Mouse (Mus musculus): Measurements from ENCODE around the gene 1700034J05Rik.

DNA sequence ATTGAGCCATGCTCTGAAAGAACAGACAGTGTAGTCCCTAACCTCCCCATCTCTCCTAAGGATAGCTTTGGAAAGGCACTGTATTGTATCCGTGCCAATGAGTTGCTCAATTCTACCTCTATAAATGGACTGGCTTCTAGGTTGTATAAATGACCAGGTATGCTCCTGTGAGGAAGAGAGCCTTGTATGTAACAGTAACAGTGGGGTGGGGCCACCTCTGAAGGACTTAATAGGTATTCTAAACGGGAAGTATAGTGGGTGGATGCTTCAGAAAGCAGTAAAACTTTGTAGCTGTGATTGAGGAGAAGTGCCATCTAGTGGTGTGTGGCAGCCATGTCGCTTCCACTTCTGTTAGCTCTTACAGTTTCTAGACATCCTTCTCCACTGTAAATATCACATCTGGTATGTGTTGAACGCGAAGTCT is 24.5 kb upstream of the 1700034J05Rik start:
- TF ChIP-seq CTCF (IDR thresholded peaks at IDR 0.05; ENCODE audit: low read depth, low read length) (no peak), POLR2A (IDR thresholded peaks at IDR 0.05; ENCODE audit: borderline replicate concordance, low read depth, low read length) (no peak)
